Comparison of ENCODE assay signal across 14 mouse cellular contexts in the genomic region with DNA sequence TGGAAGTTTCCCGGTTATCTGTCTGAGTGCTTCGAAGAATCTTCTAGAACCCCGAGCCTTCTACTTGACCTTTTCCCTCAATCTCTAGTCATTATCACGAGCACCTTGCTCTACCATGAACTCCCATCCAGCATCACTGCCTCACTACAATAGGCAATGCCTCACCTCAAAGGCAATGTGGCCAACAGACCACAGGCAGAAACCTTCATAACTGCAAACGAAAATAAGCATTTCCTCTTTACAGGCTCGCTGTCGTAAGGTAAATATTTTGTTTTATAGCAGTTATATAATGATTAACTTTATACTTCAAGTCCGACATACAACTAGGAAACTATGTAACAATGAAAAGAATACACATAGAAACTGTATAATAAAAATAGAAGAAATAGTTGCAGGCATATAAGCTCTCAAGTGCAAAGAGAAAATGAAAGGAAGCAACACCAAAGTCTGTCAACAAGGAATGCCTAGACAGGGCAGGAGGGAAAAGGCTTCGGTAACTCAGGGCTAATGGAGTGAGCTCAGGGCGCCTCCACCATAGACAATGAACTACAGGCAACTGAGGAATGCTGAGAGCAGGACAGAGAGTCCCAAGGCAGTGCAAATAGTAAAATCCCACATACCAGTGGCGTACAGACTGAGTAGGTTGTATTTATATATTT. TPM values are rescaled to one million over a fixed set of nuclear protein-coding genes. Genes with fewer than 3 reads are reported as not detected.
A peak's percentile ranks its signal among the peaks of the same experiment; 100 is the strongest.
DNase-seq lines count a peak whose midpoint lies in the region; ATAC-seq and TF ChIP-seq lines count a peak whose summit lies in the region.
"Had no signal": no experiment of that assay in that cellular context is flagged by ENCODE, and none has a peak within 500 bp of the region (broad histone marks: within the 10 kb centered on the region; RNA-seq: fewer than 3 reads in every experiment).

No protein-coding gene starts in this region.

- H3K4me3 ChIP-seq in lung, embryonic 16.5 days (ENCODE audit: low read length), result 0 out of 2 replicates have a peak overlapping the region, but pooled peaks have one; percentile 6
- peak overlapping the region; percentile 26 for H3K4me3 ChIP-seq in bone marrow, adult 2 months (replicated peaks; ENCODE audit: control insufficient read depth, low read depth, low read length)
- H3K4me3 ChIP-seq in liver, embryonic 16.5 days (ENCODE audit: low read depth, low read length), result no peak overlapping the region
- H3K4me3 ChIP-seq in stomach, embryonic 16.5 days (replicated peaks; ENCODE audit: low read length), result no peak overlapping the region
- H3K4me3 ChIP-seq: embryonic facial prominence, embryonic 10.5 days had no signal

- no peak overlapping the region for H3K27ac ChIP-seq in lung, embryonic 16.5 days (ENCODE audit: low read length)
- no peak overlapping the region for H3K27ac ChIP-seq in bone marrow, adult 2 months (ENCODE audit: control insufficient read depth, insufficient read depth, low read depth, low read length, poor library complexity)
- H3K27ac ChIP-seq in liver, embryonic 16.5 days (ENCODE audit: low read length), result no peak overlapping the region
- H3K27ac ChIP-seq in stomach, embryonic 16.5 days (ENCODE audit: low read length), result no peak overlapping the region
- H3K27ac ChIP-seq: embryonic facial prominence, embryonic 10.5 days had no signal

- no peak for TF ChIP-seq CTCF in bone marrow, adult 2 months (IDR thresholded peaks at IDR 0.05; ENCODE audit: control insufficient read depth, insufficient read depth, low read length)

- H3K27me3 ChIP-seq in lung, embryonic 16.5 days (ENCODE audit: control insufficient read depth, insufficient read depth, low read depth, low read length), result no peaks in the 10 kb centered on the region
- H3K27me3 ChIP-seq in liver, embryonic 16.5 days (ENCODE audit: control insufficient read depth, insufficient read depth, low read depth, low read length), result no peaks in the 10 kb centered on the region
- H3K27me3 ChIP-seq in stomach, embryonic 16.5 days (ENCODE audit: control insufficient read depth, insufficient read depth, low read length), result no peaks in the 10 kb centered on the region

- ATAC-seq in lung, embryonic 16.5 days (ENCODE audit: low read depth), result peak; percentile 57; the same call in 1 of the 2 replicates
- ATAC-seq in liver, embryonic 16.5 days (ENCODE audit: low read depth), result peak; percentile 51; the same call in 1 of the 2 replicates
- ATAC-seq in stomach, embryonic 16.5 days (ENCODE audit: insufficient read depth, low FRiP score), result peak; percentile 77; the same call in 1 of the 2 replicates

- WGBS in lung, embryonic 16.5 days, result 69% methylated on average over 11 of the region's 11 CpGs
- WGBS in bone marrow, adult 2 months, result 35% methylated on average over 11 of the region's 11 CpGs
- WGBS in liver, embryonic 16.5 days (ENCODE audit: insufficient replicate concordance), result 59% methylated on average over 11 of the region's 11 CpGs
- 66% methylated on average over 11 of the region's 11 CpGs for WGBS in stomach, embryonic 16.5 days

- no peak overlapping the region for H3K9ac ChIP-seq in lung, embryonic 16.5 days (ENCODE audit: low read length)
- no peak overlapping the region for H3K9ac ChIP-seq in liver, embryonic 16.5 days (ENCODE audit: low read depth, low read length)
- H3K9ac ChIP-seq in stomach, embryonic 16.5 days (ENCODE audit: low read length), result no peak overlapping the region

- no peak for TF ChIP-seq POLR2A in bone marrow, adult 2 months (IDR thresholded peaks at IDR 0.05; ENCODE audit: borderline replicate concordance, control insufficient read depth, low read depth, low read length)

- H3K4me2 ChIP-seq in lung, embryonic 16.5 days (ENCODE audit: low read depth, low read length), result no peak overlapping the region
- no peak overlapping the region for H3K4me2 ChIP-seq in liver, embryonic 16.5 days (ENCODE audit: low read depth, low read length)
- H3K4me2 ChIP-seq in stomach, embryonic 16.5 days (ENCODE audit: low read depth, low read length), result peak overlapping the region; percentile 24; the same call in 1 of the 2 replicates

- DNase-seq in lung, postnatal 14 days, result no peak
- no peak for DNase-seq in thymus, postnatal 25 days
- no peak for DNase-seq in spleen, adult 18-20 months
- DNase-seq in gastrocnemius, adult 18-20 months (ENCODE audit: low spot score), result no peak
- DNase-seq: cerebellum, adult 9-10 months; heart, adult 11 months; kidney, adult 8-10 months; left cerebral cortex, postnatal 4 days; right cerebral cortex, postnatal 25 days had no signal

- no peaks in the 10 kb centered on the region for H3K9me3 ChIP-seq in lung, embryonic 16.5 days (ENCODE audit: control insufficient read depth, low read length)
- H3K9me3 ChIP-seq in liver, embryonic 16.5 days (replicated peaks; ENCODE audit: control insufficient read depth, low read length), result no peaks in the 10 kb centered on the region
- H3K9me3 ChIP-seq in stomach, embryonic 16.5 days (replicated peaks; ENCODE audit: control insufficient read depth, low read length), result no peaks in the 10 kb centered on the region
- H3K9me3 ChIP-seq: embryonic facial prominence, embryonic 10.5 days had no signal

- no peaks in the 10 kb centered on the region for H3K36me3 ChIP-seq in lung, embryonic 16.5 days (ENCODE audit: control insufficient read depth, insufficient read depth, low read length)
- no peaks in the 10 kb centered on the region for H3K36me3 ChIP-seq in liver, embryonic 16.5 days (ENCODE audit: control insufficient read depth, insufficient read depth)
- no peaks in the 10 kb centered on the region for H3K36me3 ChIP-seq in stomach, embryonic 16.5 days (ENCODE audit: control insufficient read depth, insufficient read depth, low read length)
- H3K36me3 ChIP-seq: embryonic facial prominence, embryonic 10.5 days had no signal

- 0 out of 2 replicates have a peak, but pooled peaks cover 2% of the 10 kb centered on the region for H3K4me1 ChIP-seq in lung, embryonic 16.5 days (replicated peaks; ENCODE audit: control insufficient read depth, insufficient read depth, low read length)
- no peaks in the 10 kb centered on the region; the same call in 1 of the 2 replicates for H3K4me1 ChIP-seq in bone marrow, adult 2 months (ENCODE audit: control insufficient read depth, insufficient read depth, low read length)
- H3K4me1 ChIP-seq in liver, embryonic 16.5 days (ENCODE audit: control insufficient read depth, low read depth, low read length), result no peaks in the 10 kb centered on the region; the same call in 1 of the 2 replicates
- H3K4me1 ChIP-seq in stomach, embryonic 16.5 days (ENCODE audit: control insufficient read depth, insufficient read depth, low read length), result no peaks in the 10 kb centered on the region
- H3K4me1 ChIP-seq: embryonic facial prominence, embryonic 10.5 days had no signal

RNA-seq across cellular contexts. Expression of a gene that starts 29.0 kb away (rescaled TPM):
- polyA plus RNA-seq in lung, embryonic 16.5 days (2015; fragmentation: Nextera tagmentation; extraction: Ambion mirVana), result 13.0 and 15.1 TPM in 2 replicates
- 1.3 and 2.4 TPM in 2 replicates for polyA plus RNA-seq in bone marrow, adult 2 months (2011; ENCODE audit: insufficient read depth, insufficient read length, low replicate concordance, missing spikeins)
- 7.8 and 8.4 TPM in 2 replicates for polyA plus RNA-seq in liver, embryonic 16.5 days (2015; fragmentation: Nextera tagmentation; extraction: Ambion mirVana)
- polyA plus RNA-seq in stomach, embryonic 16.5 days (2015; fragmentation: Nextera tagmentation; extraction: Ambion mirVana), result 17.4 and 18.4 TPM in 2 replicates
- total RNA-seq in gastrocnemius, adult 18-20 months (2021), result under 1 TPM; 0.64 to 0.81 TPM

Comparison
In these comparisons a context has a peak if more than half of its experiments do, and no peak if none do; other contexts are left out.
1. H3K4me3 ChIP-seq: peak in lung, embryonic 16.5 days (single experiment) and bone marrow, adult 2 months (single experiment); none in liver, embryonic 16.5 days (single experiment) and stomach, embryonic 16.5 days (single experiment).
2. Peak in every context shown above with its lines, with median percentiles within 50 percentile points of each other: ATAC-seq.